Mouse (Mus musculus) midbrain, embryonic 15.5 days (tissue): ENCODE measurements around the gene Faap24. TPM values are rescaled to one million over a fixed set of nuclear protein-coding genes. Genes with fewer than 3 reads are reported as not detected.

ENCODE experiments used
- ATAC-seq: fragments of 200-750 bp; cut with Nextera tagmentation; replicated peaks from 2 replicates; pipeline ENCODE4 v1.8.0; 2017; ENCODE audit warnings: moderate TSS enrichment
- H3K27ac ChIP-seq: fragments of 300-500 bp; sonication (generic); 2 replicates; pipeline ENCODE4 v1.5.1; 2015; ENCODE audit warnings: mild to moderate bottlenecking, inconsistent platforms
- H3K27me3 ChIP-seq: fragments of 300-500 bp; sonication (generic); replicated peaks from 2 replicates; pipeline ENCODE4 v1.6.1; 2015; ENCODE audit warnings: inconsistent platforms
- H3K36me3 ChIP-seq: fragments of 300-500 bp; sonication (generic); replicated peaks from 2 replicates; pipeline ENCODE4 v1.6.1; 2015; ENCODE audit warnings: inconsistent platforms
- H3K4me1 ChIP-seq: fragments of 300-500 bp; sonication (generic); 2 replicates; pipeline ENCODE4 v1.6.1; 2015; ENCODE audit warnings: inconsistent platforms
- H3K4me2 ChIP-seq: fragments of 300-500 bp; sonication (generic); 2 replicates; pipeline ENCODE4 v1.6.1; 2015; ENCODE audit warnings: inconsistent platforms, mild to moderate bottlenecking, moderate library complexity
- H3K4me3 ChIP-seq: fragments of 300-500 bp; sonication (generic); 2 replicates; pipeline ENCODE4 v1.5.1; 2015; ENCODE audit warnings: mild to moderate bottlenecking, inconsistent platforms
- H3K9ac ChIP-seq: fragments of 300-500 bp; sonication (generic); 2 replicates; pipeline ENCODE4 v1.6.1; 2015; ENCODE audit warnings: mild to moderate bottlenecking, inconsistent platforms
- H3K9me3 ChIP-seq: fragments of 300-500 bp; sonication (generic); 2 replicates; pipeline ENCODE4 v1.6.1; 2016; ENCODE audit warnings: inconsistent platforms
- WGBS: fragments of 180-500 bp; shearing (Covaris S2); methylation state at CpG from one replicate; pipeline ENCODE4 v1.1.7; 2015; ENCODE audit warnings: mixed read lengths; 5-methylcytosine and 5-hydroxymethylcytosine counted together
- polyA plus RNA-seq: library from polyadenylated mRNA; unstranded; fragments of >200 nt; fragmentation: Nextera tagmentation; extraction: Ambion mirVana; gene quantifications from 2 replicates; pipeline ENCODE4 v1.2.1, GENCODE M21; 2015

Faap24 gene
- polyA plus RNA-seq, 1 experiment from 2014 or later, result 19.9 TPM

DNA sequence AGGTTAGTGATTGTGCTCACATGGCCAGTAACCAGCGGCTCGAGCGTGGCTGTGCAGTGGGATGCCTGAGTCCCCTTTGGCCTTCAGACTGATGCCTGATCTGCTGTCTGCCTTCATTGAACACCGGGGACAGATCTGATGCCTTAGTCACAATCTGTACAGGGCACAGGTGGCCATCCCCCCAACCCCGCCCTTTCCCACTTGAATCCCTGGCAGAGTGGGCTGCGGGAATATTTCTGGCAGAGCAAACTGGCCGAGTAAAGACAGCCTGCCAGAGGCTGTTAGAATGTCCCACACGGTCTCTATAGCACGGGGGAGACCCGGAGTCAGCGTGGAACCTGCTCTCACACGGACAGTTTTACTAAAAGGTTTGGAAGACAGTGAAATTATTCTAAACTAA is 39.0 kb downstream of the Faap24 start:
- 87% methylated on average over 12 of the region's 12 CpGs for WGBS
- Histone ChIP-seq H3K4me1 (no peaks in the 10 kb centered on the region), H3K27me3 (no peaks in the 10 kb centered on the region)

DNA sequence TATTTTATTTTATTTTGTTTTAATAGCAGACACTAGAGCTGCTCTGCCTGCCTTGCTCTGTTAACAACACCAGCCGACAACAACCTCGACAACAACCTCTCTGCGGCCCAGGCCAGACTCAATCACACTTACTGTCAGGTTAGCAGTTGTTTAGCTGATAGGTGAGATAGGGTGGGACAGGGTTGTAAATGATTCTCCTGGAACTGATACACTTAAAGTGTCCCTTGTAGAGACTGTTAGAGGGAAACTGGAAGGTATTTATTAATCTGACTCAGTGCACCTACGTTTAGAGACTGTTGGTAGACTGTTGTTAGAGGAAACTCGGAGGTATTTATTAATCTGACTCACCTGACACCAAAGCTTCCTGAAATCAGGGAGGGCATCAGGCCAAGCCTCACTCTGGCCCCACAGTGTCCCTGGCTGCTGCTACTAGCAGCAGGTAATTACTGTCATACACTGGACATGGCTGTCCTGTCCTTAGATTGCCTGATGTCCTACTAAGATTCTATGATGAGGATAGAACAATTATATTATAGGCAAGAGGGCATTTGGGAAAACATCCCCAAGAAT is 41.2 kb downstream of the Faap24 start:
- Histone ChIP-seq H3K9me3 (no peaks in the 10 kb centered on the region), H3K4me2 (no peak overlapping the region), H3K27ac (no peak overlapping the region), H3K27me3 (no peaks in the 10 kb centered on the region), H3K4me1 (no peaks in the 10 kb centered on the region), H3K36me3 (no peaks in the 10 kb centered on the region), H3K4me3 (no peak overlapping the region), H3K9ac (no peak overlapping the region)
- WGBS, result 90% methylated on average over 5 of the region's 5 CpGs
- no peak for ATAC-seq

More for the DNA sequence above, 39.0 kb downstream of the Faap24 start:
- ATAC-seq, result no peak
- no peaks in the 10 kb centered on the region for H3K36me3 ChIP-seq
- H3K9ac ChIP-seq, result no peak overlapping the region
- H3K4me3 ChIP-seq, result no peak overlapping the region
- no peaks in the 10 kb centered on the region for H3K9me3 ChIP-seq
- H3K4me2 ChIP-seq, result no peak overlapping the region
- H3K27ac ChIP-seq, result no peak overlapping the region

DNA sequence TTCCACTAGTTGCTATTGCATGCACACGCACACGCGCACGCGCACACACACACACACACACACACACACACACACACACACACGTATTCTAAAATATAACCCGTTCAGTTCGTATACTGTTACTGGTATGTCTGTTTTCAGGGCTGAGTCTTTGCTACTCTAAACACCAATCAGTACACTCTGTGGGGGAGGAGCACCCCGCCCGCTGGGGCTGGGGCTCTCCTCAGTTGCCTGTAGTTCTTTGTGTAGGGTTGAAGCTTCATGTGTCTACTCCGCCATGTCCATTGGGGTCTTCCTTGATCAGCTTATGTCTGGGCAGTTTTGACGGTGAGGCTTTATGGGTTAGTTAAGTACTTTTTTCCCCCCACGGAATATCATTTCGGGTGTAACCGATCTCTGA is 43.3 kb downstream of the Faap24 start:
- no peak for ATAC-seq
- no peak overlapping the region for H3K4me3 ChIP-seq
- no peaks in the 10 kb centered on the region for H3K27me3 ChIP-seq
- H3K27ac ChIP-seq, result no peak overlapping the region
- no peaks in the 10 kb centered on the region for H3K36me3 ChIP-seq
- no peaks in the 10 kb centered on the region for H3K9me3 ChIP-seq
- 93% methylated on average over 15 of the region's 15 CpGs for WGBS
- no peak overlapping the region for H3K9ac ChIP-seq
- no peak overlapping the region for H3K4me2 ChIP-seq
- H3K4me1 ChIP-seq, result no peaks in the 10 kb centered on the region

DNA sequence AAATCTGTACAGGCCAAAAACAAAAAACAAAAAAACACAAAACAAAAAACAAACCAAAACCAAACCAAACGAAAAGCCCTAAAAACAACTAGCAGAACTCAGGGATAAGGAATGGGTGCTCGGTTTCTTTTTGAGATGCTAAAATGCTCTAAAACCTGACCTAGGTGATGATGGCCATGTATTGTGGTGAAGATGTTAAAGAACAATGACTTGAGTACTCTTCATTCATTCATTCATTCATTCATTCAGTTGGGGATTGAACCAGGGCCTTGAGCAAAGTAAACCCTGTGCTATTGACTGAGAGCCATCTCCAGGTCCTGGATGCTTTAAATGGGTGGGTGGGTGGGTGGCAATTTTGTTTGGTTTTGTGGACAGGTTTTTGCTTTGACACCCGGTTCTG is 45.5 kb downstream of the Faap24 start:
- 88% methylated on average over 3 of the region's 3 CpGs for WGBS
- no peaks in the 10 kb centered on the region for H3K36me3 ChIP-seq
- no peak for ATAC-seq
- H3K27ac ChIP-seq, result no peak overlapping the region
- H3K9ac ChIP-seq, result no peak overlapping the region
- H3K4me3 ChIP-seq, result no peak overlapping the region
- no peaks in the 10 kb centered on the region for H3K27me3 ChIP-seq
- no peak overlapping the region for H3K4me2 ChIP-seq
- H3K9me3 ChIP-seq, result no peaks in the 10 kb centered on the region
- H3K4me1 ChIP-seq, result no peaks in the 10 kb centered on the region

DNA sequence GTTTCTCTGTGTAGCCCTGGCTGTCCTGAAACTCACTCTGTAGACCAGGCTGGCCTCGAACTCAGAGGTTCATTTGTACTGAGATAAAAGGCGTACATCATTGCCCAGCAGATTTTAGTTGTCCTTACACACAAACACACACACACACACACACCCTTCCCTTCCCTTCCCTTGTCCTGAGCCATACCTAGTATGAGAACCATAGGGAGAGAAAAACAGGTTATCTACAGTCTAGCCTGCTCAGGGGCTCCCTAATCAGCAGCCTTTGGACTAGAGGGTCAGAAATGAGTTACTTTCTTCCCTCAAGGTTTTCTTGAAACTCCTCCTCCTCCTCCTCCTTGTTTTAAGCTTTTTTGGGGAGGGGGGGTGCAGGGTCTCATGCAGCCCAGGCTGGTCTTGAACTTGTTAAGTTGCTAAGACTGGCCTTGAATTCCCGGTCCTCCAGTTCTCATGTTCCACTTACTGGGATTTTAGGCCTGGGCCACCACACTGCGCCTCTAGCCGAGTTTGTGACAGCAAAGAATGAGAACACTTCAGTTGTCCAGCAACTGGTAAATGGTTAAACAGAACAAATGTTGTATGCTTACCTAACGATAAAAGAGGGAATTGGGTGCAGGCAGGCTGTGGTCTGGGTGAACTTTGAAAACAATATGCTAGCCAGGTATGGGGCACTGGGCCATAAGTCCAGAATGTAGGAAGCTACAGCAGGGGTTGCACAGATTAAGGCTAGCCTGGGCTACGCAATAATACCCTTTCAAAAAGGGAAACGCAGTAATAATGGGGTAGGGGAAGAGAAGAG is 46.6 kb downstream of the Faap24 start:
- Histone ChIP-seq H3K4me1 (no peaks in the 10 kb centered on the region), H3K27ac (no peak overlapping the region), H3K4me2 (no peak overlapping the region), H3K36me3 (no peaks in the 10 kb centered on the region), H3K9ac (no peak overlapping the region), H3K27me3 (no peaks in the 10 kb centered on the region), H3K4me3 (no peak overlapping the region), H3K9me3 (no peaks in the 10 kb centered on the region)
- ATAC-seq, result no peak
- 92% methylated on average over 8 of the region's 8 CpGs for WGBS

DNA sequence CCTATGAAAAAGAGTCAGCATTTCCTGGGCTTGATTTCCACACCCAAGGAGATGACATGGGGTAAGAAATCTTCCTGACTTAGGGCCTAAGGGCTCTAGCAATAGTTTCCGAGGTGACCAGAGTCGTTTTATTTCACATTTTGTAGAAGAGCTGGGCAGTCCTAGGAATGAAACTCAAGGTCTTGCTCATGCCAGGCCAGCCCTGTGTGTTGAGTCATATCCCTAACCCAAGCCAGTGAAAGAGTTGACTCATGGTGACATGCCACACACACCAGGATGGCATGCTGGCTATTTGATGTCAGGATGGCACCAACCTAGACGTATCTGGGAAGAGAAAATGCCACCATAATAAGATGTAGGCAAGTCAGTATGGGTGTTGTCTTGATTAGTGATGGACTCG is 47.6 kb downstream of the Faap24 start:
- Histone ChIP-seq H3K9me3 (no peaks in the 10 kb centered on the region), H3K4me3 (no peak overlapping the region), H3K36me3 (no peaks in the 10 kb centered on the region), H3K27ac (no peak overlapping the region), H3K4me2 (no peak overlapping the region), H3K4me1 (no peaks in the 10 kb centered on the region), H3K27me3 (no peaks in the 10 kb centered on the region), H3K9ac (no peak overlapping the region)
- ATAC-seq, result no peak
- WGBS, result 88% methylated on average over 4 of the region's 4 CpGs

DNA sequence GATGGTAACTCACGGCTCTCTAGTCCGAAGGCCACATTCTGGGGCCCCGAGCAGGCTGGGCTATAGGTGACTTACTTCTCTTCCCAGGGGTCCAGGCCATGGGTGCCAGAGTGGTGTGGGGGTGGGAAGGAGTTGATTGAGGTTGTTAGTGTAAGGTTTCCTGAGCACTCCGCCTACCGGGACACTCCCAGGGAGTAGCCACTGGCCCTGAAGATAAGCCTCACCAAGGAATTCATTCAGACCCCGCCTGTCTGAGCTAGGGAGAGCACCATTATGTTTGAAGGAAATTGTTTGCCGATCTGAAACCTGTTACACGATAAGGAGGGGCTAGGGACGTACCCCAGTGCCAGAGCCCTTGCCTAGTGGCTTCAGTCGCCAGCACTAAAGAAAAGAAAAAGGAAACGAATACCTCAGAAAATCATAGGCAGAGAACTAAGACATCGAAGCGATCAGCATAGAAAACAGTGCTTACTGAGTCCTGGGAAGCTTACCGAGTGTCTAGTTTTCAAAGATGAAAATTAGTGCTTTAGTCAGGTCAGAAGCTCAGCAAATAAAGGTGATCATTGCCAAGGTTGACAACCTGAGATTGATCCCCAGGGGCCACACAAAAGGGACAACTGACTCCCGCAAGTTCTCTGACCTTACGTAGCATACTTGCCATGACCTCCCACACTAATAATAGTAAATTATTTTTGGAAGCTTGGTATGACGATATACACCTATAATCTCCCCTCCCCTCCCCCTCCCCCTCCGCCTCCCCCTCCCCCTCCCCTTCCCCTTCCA is 48.5 kb downstream of the Faap24 start:
- H3K27me3 ChIP-seq, result no peaks in the 10 kb centered on the region
- H3K9ac ChIP-seq, result no peak overlapping the region
- 81% methylated on average over 17 of the region's 18 CpGs for WGBS
- H3K4me2 ChIP-seq, result no peak overlapping the region
- H3K4me1 ChIP-seq, result no peaks in the 10 kb centered on the region
- ATAC-seq, result no peak
- no peak overlapping the region for H3K27ac ChIP-seq
- no peaks in the 10 kb centered on the region for H3K9me3 ChIP-seq
- no peaks in the 10 kb centered on the region for H3K36me3 ChIP-seq
- H3K4me3 ChIP-seq, result no peak overlapping the region

DNA sequence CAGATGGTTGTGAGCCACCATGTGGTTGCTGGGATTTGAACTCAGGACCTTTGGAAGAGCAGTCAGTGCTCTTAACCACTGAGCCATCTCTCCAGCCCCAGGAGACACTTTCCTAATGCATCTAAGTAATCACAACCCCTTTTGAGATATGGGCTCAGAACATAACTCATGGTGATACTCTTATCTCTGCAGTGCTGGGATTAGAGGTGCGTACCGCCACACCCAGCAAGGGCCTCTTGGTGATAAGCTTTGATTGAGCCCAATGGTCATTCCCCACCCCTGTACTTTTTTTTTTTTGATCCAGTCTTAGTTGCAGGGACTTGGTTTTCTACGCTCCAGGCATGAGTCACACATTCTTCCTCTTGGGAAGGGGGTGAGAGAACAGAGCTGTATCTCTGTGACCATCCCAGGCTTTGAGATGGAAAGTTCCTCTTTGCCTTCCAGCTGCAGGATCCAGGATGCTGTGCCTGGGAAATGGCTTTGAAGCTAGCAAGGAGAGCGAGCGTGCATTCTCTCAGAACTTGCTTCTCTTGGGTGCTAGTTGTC is 51.8 kb downstream of the Faap24 start:
- Histone ChIP-seq H3K9me3 (no peaks in the 10 kb centered on the region), H3K27ac (no peak overlapping the region), H3K9ac (no peak overlapping the region), H3K4me3 (no peak overlapping the region), H3K27me3 (no peaks in the 10 kb centered on the region), H3K36me3 (no peaks in the 10 kb centered on the region), H3K4me2 (no peak overlapping the region), H3K4me1 (no peaks in the 10 kb centered on the region)
- WGBS, result 94% methylated on average over 5 of the region's 5 CpGs
- ATAC-seq, result no peak

DNA sequence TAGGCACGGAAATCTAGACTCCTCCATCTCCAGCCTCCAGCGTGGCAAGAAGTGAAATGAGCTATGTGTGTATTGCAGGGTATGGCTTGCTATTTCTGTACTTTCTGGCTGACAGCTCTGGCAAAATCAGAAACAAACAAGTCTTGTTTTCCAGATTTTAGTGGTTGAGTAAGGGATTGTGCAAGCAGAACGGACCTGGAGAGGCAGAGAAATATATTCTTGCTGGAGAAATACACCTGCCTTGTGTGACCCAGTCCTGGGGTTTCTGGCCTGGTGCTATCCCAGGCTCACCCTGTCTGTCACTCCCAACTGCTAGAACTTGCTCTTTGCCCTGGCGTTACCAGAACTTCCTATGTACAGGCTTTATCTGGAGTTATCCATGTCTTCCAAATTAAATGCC is 54.1 kb downstream of the Faap24 start:
- no peaks in the 10 kb centered on the region for H3K4me1 ChIP-seq
- H3K9me3 ChIP-seq, result no peaks in the 10 kb centered on the region
- no peak overlapping the region for H3K4me2 ChIP-seq
- no peaks in the 10 kb centered on the region for H3K36me3 ChIP-seq
- no peak overlapping the region for H3K27ac ChIP-seq
- no peak overlapping the region for H3K4me3 ChIP-seq
- H3K27me3 ChIP-seq, result 0 out of 2 replicates have a peak, but pooled peaks cover 5% of the 10 kb centered on the region
- no peak for ATAC-seq
- H3K9ac ChIP-seq, result no peak overlapping the region
- WGBS, result 82% methylated on average over 4 of the region's 4 CpGs

Other genes starting within 250 kb of the Faap24 start
- 9.7 and 12.2 TPM in 2 replicates for gene Slc7a10, start 210.5 kb downstream of the Faap24 start, polyA plus RNA-seq
- 31.6 and 32.2 TPM in 2 replicates for gene Lrp3, start 181.3 kb downstream of the Faap24 start, polyA plus RNA-seq
- 19.9 and 23.1 TPM in 2 replicates for gene Gpatch1, start 78.4 kb downstream of the Faap24 start, polyA plus RNA-seq
- 1.9 and 2.1 TPM in 2 replicates for gene Rhpn2, start 62.7 kb downstream of the Faap24 start, polyA plus RNA-seq
- 35.8 and 36.1 TPM in 2 replicates for gene Cep89, start 199 bp upstream of the Faap24 start, polyA plus RNA-seq
- 0.12 and 0.13 TPM in 2 replicates for gene Slc7a9, start 52.0 kb upstream of the Faap24 start, polyA plus RNA-seq
- 0.36 and 0.37 TPM in 2 replicates for gene Tdrd12, start 140.9 kb upstream of the Faap24 start, polyA plus RNA-seq
- 87.3 and 91.5 TPM in 2 replicates for gene Nudt19, start 159.5 kb upstream of the Faap24 start, polyA plus RNA-seq
- 0.04 TPM in 1 of 2 replicates, not detected in the other for gene Rgs9bp, start 188.7 kb upstream of the Faap24 start, polyA plus RNA-seq
- 18.9 and 19.0 TPM in 2 replicates for gene Ankrd27, start 189.4 kb upstream of the Faap24 start, polyA plus RNA-seq